ENCODE assay signal across 16 mouse cellular contexts in the genomic region with DNA sequence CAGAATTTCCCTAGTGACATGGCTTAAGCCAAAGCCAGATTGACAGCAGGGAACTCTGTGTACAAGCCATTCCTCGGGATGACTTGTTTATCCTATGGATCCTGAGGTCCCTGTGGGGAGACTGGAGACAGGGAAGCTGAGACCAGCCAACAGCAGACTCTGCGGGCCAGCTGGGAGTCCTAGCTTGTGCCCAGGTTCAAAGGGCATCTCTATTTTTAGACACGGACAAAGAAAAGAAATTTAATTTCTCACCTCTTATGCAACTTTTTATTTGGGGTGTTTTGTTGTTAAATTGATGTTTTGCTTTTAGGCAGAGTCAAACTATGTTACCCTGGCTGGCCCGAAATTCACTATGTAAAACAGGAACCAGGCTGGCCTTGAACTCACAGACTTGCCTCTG. TPM values are rescaled to one million over a fixed set of nuclear protein-coding genes. Genes with fewer than 3 reads are reported as not detected.
DNase-seq lines count a peak whose midpoint lies in the region; TF ChIP-seq lines count a peak whose summit lies in the region.
"Had no signal": no experiment of that assay in that cellular context is flagged by ENCODE, and none has a peak within 500 bp of the region (broad histone marks: within the 10 kb centered on the region; RNA-seq: fewer than 3 reads in every experiment).

No protein-coding gene starts in this region.

- TF ChIP-seq POLR2A in lung, adult 2 months (IDR thresholded peaks at IDR 0.05; ENCODE audit: borderline replicate concordance, extremely low read depth, low read depth, low read length) = no peak

- peak overlapping the region; percentile 84; the same call in 1 of the 2 replicates for H3K27ac ChIP-seq in left cerebral cortex, adult 2 months
- H3K27ac ChIP-seq: embryonic facial prominence, embryonic 13.5 days; forebrain, embryonic 12.5 days; hindbrain, embryonic 15.5 days had no signal

- peaks cover 8% of the 10 kb centered on the region for H3K4me1 ChIP-seq in lung, adult 2 months (ENCODE audit: control insufficient read depth, insufficient read depth, low read length)

- DNase-seq in kidney, adult 9 months = peak; percentile 58
- no peak for DNase-seq in kidney, postnatal 14 days
- no peak for DNase-seq in left cerebral cortex, adult 2 months (ENCODE audit: extremely low spot score in 1 of 2, low spot score in 2 of 2)
- no peak for DNase-seq in left cerebral cortex, adult 9 months (ENCODE audit: low spot score in 2 of 2)
- peak; percentile 9 for DNase-seq in lung, postnatal 10 days
- DNase-seq in lung, adult 2 months = no peak
- no peak for DNase-seq in heart, postnatal 4 days
- DNase-seq: adrenal gland, adult 2 months; adrenal gland, postnatal 25 days; cerebellum, adult 9-10 months; gastrocnemius, postnatal 14 days had no signal

- intact Hi-C loops in left cerebral cortex, adult 2 months (cut with DNase I) = no loop called here

- H3K4me3 ChIP-seq in left cerebral cortex, adult 2 months = no peak overlapping the region
- H3K4me3 ChIP-seq in lung, adult 2 months (replicated peaks; ENCODE audit: extremely low read depth, low read depth, low read length) = no peak overlapping the region
- H3K4me3 ChIP-seq: embryonic facial prominence, embryonic 13.5 days; forebrain, embryonic 12.5 days; heart, embryonic 12.5 days; hindbrain, embryonic 15.5 days had no signal

- WGBS in lung, adult 2 months = 55% methylated on average over 4 of the region's 4 CpGs

- TF ChIP-seq CTCF in left cerebral cortex, adult 2 months (IDR thresholded peaks at IDR 0.05) = no peak
- TF ChIP-seq CTCF in lung, adult 2 months (IDR thresholded peaks at IDR 0.05; ENCODE audit: insufficient read depth, low read length) = no peak

RNA-seq across cellular contexts. Expression of gene Mapt, which starts 39.7 kb away (rescaled TPM):
- total RNA-seq in left cerebral cortex, adult 2 months (2021) = 100 to 1,000 TPM; 353 to 364 TPM
- 55.3 and 77.9 TPM in 2 replicates for polyA plus RNA-seq in lung, adult 2 months (2012; rRNA removed)
- 1 to 10 TPM; 7.1 to 8.1 TPM for total RNA-seq in heart, postnatal 4 days (2021)
- total RNA-seq: granulocyte monocyte progenitor cell, adult 5-6 weeks had no signal

Comparison
In these comparisons a context has a peak if more than half of its experiments do, and no peak if none do; other contexts are left out.
1. DNase-seq: peak in kidney, adult 9 months (single experiment) and lung, postnatal 10 days (single experiment); none in kidney, postnatal 14 days (single experiment), left cerebral cortex, adult 2 months (0 of 2), left cerebral cortex, adult 9 months (0 of 2), lung, adult 2 months (single experiment) and heart, postnatal 4 days (single experiment).
2. RNA of gene Mapt, which starts 39.7 kb away (total RNA-seq): 353 to 364 TPM in left cerebral cortex, adult 2 months; 7.1 to 8.1 TPM in heart, postnatal 4 days; every median in the first group is over 10 times any median in the second.